Mouse (Mus musculus): ENCODE data around the gene Ache. TPM values are rescaled to one million over a fixed set of nuclear protein-coding genes. Genes with fewer than 3 reads are reported as not detected.
A peak's percentile ranks its signal among the peaks of the same experiment; 100 is the strongest.

Gene Ache
- total and polyA plus RNA-seq, 2 experiments from 2014 or later, result 157 to 210 TPM

DNA sequence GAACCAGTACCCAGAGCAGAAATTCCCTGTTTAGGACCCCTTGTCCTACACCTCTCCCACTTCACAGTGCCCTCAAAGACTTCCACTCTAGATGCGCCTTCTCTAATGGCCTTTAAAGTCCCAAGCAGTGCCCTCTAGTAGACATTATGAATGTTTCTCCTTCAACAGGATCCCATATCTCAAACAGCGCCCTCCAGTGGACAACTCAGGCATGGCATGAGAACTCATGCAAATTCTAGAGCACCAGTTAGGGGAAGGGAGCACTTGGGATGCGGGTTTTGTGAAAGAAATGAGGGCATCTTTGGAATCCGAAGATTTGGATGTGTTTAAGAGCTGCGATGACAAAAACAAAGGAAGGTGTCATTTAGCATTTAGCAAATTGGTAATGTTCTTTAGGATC is 2.3 kb upstream of the Ache start:
- Histone ChIP-seq H3K36me3 (ENCODE audit: insufficient read depth, low read length) (no peaks in the 10 kb centered on the region), H3K4me2 (ENCODE audit: low read depth, low read length) (no peak overlapping the region), H3K4me3 (ENCODE audit: low read length) (no peak overlapping the region), H3K4me1 (ENCODE audit: insufficient read depth, low read length) (0 out of 2 replicates have a peak, but pooled peaks cover 3% of the 10 kb centered on the region), H3K9ac (replicated peaks; ENCODE audit: low read length) (no peak overlapping the region), H3K27ac (no peak overlapping the region), H3K9me3 (ENCODE audit: low read length) (no peaks in the 10 kb centered on the region), H3K27me3 (ENCODE audit: insufficient read depth, low read length) (no peaks in the 10 kb centered on the region)
- 59% methylated on average over 5 of the region's 5 CpGs for WGBS
- peak; percentile 62 for DNase-seq (ENCODE audit: low spot score)
- no peak for ATAC-seq
- TF ChIP-seq CTCF (IDR thresholded peaks at IDR 0.05; ENCODE audit: low read depth), result peak; percentile 81

DNA sequence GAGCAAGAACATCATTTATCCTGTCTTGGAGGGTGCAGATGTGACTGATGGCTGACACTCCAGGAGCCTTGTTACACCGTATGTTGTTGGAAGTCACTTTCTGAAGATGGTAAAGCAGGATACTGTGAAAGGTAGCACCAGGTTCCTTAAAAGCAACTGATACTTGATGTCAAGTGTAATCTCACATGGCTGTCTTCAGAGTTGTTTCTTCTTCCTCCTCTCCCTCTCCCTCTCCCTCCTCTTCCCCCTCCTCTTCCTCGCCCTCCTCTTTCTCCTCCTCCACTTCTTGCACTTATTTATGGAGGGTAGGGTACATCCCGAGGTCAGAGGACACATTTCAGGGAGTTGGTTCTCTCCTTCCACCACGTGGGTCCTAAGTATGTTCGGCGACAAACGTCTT is 1.3 kb upstream of the Ache start:
- no peak for ATAC-seq
- H3K9ac ChIP-seq (replicated peaks; ENCODE audit: low read length), result no peak overlapping the region
- no peaks in the 10 kb centered on the region for H3K9me3 ChIP-seq (ENCODE audit: low read length)
- 52% methylated on average over 7 of the region's 7 CpGs for WGBS
- H3K4me2 ChIP-seq (ENCODE audit: low read depth, low read length), result peak overlapping the region; percentile 85
- TF ChIP-seq CTCF (IDR thresholded peaks at IDR 0.05; ENCODE audit: low read depth), result no peak
- H3K27ac ChIP-seq, result no peak overlapping the region
- DNase-seq (ENCODE audit: low spot score), result no peak
- H3K27me3 ChIP-seq (ENCODE audit: insufficient read depth, low read length), result no peaks in the 10 kb centered on the region
- no peak overlapping the region for H3K4me3 ChIP-seq (ENCODE audit: low read length)
- 0 out of 2 replicates have a peak, but pooled peaks cover 3% of the 10 kb centered on the region for H3K4me1 ChIP-seq (ENCODE audit: insufficient read depth, low read length)
- H3K36me3 ChIP-seq (ENCODE audit: insufficient read depth, low read length), result no peaks in the 10 kb centered on the region

DNA sequence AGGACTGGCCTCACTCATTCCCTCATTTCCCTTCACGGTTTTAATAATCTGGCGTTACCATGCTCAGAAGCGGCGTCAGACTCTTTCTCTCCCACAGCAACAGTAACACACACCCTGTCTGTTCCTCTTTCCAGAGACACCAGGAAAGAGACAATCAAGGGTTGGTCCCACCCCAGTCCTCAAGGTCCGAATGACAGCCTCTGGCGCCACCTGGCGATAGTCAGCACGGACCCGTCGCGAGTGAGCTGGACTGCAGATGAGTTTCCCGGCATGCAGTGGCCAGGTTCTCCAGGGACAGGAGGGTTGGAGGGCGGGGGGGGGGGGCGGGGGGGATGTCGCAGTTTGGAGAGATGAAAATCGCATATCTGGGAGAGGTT is 676 bp upstream of the Ache start:
- Histone ChIP-seq H3K9ac (replicated peaks; ENCODE audit: low read length) (peak overlapping the region; percentile 77; the same call in 1 of the 2 replicates), H3K4me2 (ENCODE audit: low read depth, low read length) (peak overlapping the region; percentile 85), H3K36me3 (ENCODE audit: insufficient read depth, low read length) (no peaks in the 10 kb centered on the region), H3K27ac (peak overlapping the region; percentile 85), H3K27me3 (ENCODE audit: insufficient read depth, low read length) (no peaks in the 10 kb centered on the region), H3K4me1 (ENCODE audit: insufficient read depth, low read length) (0 out of 2 replicates have a peak, but pooled peaks cover 3% of the 10 kb centered on the region), H3K9me3 (ENCODE audit: low read length) (no peaks in the 10 kb centered on the region), H3K4me3 (ENCODE audit: low read length) (peak overlapping the region; percentile 55)
- ATAC-seq (peak; percentile 79), DNase-seq (ENCODE audit: low spot score) (peak; percentile 96)
- 3% methylated on average over 16 of the region's 16 CpGs for WGBS
- peak; percentile 90 for TF ChIP-seq CTCF (IDR thresholded peaks at IDR 0.05; ENCODE audit: low read depth)

DNA sequence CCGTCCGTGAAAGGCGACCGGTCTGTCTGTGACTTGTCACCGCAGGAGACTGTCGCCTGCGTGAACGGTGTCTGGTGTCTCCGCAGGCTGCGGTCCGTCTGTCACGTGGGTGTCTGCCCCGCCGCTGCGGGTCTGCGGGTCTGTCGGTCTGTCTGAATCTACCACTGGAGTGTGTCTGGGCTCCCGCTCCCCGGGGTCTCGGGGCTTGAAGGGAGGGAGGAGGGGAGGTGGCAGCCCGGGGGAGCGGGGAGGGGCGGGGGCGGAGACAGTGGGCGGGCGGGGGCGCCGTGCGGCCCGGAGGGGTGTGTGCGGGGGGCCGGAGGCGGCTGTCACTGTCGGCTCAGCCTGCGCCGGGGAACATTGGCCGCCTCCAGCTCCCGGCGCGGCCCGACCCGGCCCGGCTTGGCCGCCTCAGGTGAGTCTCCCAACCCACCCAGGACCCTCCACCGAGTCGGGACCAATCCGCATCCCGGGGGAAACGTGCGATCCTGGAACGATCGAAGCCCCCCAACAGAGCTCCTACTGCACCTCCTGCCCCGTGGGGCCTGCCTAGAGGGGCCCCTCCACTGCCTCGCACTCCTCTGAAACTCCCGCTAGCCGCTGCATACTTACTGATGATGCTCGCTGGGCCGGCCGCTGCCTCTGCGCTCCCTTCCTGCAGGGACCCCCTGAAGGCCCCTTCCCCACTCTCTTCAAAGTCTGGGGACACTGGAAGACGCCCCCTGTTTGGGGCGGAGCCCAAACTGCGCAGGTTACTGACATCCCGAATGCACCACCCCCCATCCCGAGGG is 829 bp downstream of the Ache start:
- H3K27ac ChIP-seq, result peak overlapping the region; percentile 85
- ATAC-seq (peak; percentile 6; the same call in 1 of the 2 replicates), DNase-seq (ENCODE audit: low spot score) (peak; percentile 61)
- peak overlapping the region; percentile 77 for H3K9ac ChIP-seq (replicated peaks; ENCODE audit: low read length)
- under 1% methylated on average over 55 of the region's 65 CpGs for WGBS
- no peaks in the 10 kb centered on the region for H3K9me3 ChIP-seq (ENCODE audit: low read length)
- no peak for TF ChIP-seq CTCF (IDR thresholded peaks at IDR 0.05; ENCODE audit: low read depth)
- H3K36me3 ChIP-seq (ENCODE audit: insufficient read depth, low read length), result no peaks in the 10 kb centered on the region
- H3K27me3 ChIP-seq (ENCODE audit: insufficient read depth, low read length), result no peaks in the 10 kb centered on the region
- H3K4me3 ChIP-seq (ENCODE audit: low read length), result peak overlapping the region; percentile 55
- 0 out of 2 replicates have a peak, but pooled peaks cover 3% of the 10 kb centered on the region for H3K4me1 ChIP-seq (ENCODE audit: insufficient read depth, low read length)
- H3K4me2 ChIP-seq (ENCODE audit: low read depth, low read length), result peak overlapping the region; percentile 85

DNA sequence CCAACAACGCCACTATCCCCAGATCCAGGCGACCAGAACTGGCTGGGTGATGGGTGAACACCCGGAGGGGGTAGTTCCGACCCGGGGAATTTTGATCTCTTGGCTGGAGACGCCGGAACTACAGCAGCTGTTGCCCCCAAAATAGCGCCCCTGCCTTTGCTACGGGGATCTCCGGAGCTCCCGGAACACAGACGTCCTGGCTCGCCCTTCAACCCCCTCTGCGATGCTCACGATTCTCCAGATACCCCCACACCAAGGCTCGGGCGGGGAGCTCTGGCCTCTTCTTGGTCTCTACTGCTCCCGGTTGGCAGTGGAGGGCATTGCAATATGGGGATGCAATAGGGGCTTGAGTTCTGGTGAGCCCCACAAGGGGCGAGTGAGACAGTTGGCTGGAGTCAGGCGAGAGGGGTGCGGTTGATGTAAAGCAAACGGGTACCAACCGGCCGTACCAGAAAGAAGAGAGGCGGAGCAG is 1.7 kb downstream of the Ache start:
- H3K4me2 ChIP-seq (ENCODE audit: low read depth, low read length), result peak overlapping the region; percentile 85
- peak overlapping the region; percentile 49; the same call in 1 of the 2 replicates for H3K27ac ChIP-seq
- H3K9ac ChIP-seq (replicated peaks; ENCODE audit: low read length), result peak overlapping the region; percentile 77
- no peaks in the 10 kb centered on the region for H3K9me3 ChIP-seq (ENCODE audit: low read length)
- H3K27me3 ChIP-seq (ENCODE audit: insufficient read depth, low read length), result no peaks in the 10 kb centered on the region
- TF ChIP-seq CTCF (IDR thresholded peaks at IDR 0.05; ENCODE audit: low read depth), result peak; percentile 70
- peak; percentile 36; the same call in 1 of the 2 replicates for ATAC-seq
- H3K4me3 ChIP-seq (ENCODE audit: low read length), result peak overlapping the region; percentile 55
- WGBS, result 2% methylated on average over 25 of the region's 25 CpGs
- 0 out of 2 replicates have a peak, but pooled peaks cover 3% of the 10 kb centered on the region for H3K4me1 ChIP-seq (ENCODE audit: insufficient read depth, low read length)
- peak; percentile 84 for DNase-seq (ENCODE audit: low spot score)
- H3K36me3 ChIP-seq (ENCODE audit: insufficient read depth, low read length), result no peaks in the 10 kb centered on the region

DNA sequence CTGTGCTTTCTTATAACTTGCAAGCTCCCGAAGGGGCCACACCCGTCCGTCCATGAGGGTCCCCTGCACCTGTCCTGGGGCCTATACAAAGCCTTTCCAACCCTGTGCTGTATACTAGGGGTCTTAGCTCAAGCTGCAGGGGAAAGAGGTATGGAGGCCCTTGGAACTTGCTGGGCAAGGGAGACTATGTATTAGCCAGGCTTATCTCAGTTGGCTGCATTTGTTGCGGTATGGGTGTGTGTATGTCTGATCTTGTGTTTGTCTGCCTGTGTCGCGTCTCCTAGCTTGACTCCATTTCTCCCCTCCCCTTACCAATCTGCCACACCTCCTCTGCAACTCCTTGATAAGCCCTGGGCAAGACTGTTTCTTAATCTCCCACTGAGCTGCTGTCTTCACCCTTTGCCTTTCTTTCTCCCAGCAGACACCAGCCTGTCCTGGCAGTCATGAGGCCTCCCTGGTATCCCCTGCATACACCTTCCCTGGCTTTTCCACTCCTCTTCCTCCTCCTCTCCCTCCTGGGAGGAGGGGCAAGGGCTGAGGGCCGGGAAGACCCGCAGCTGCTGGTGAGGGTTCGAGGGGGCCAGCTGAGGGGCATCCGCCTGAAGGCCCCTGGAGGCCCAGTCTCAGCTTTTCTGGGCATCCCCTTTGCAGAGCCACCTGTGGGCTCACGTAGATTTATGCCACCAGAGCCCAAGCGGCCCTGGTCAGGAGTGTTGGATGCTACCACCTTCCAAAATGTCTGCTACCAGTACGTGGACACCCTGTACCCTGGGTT is 2.5 kb downstream of the Ache start:
- Histone ChIP-seq H3K27me3 (ENCODE audit: insufficient read depth, low read length) (no peaks in the 10 kb centered on the region), H3K4me1 (ENCODE audit: insufficient read depth, low read length) (peaks cover 6% of the 10 kb centered on the region; the same call in 1 of the 2 replicates), H3K27ac (peak overlapping the region; percentile 49; the same call in 1 of the 2 replicates), H3K4me3 (ENCODE audit: low read length) (peak overlapping the region; percentile 55), H3K36me3 (ENCODE audit: insufficient read depth, low read length) (no peaks in the 10 kb centered on the region), H3K4me2 (ENCODE audit: low read depth, low read length) (peak overlapping the region; percentile 85), H3K9me3 (ENCODE audit: low read length) (no peaks in the 10 kb centered on the region), H3K9ac (replicated peaks; ENCODE audit: low read length) (peak overlapping the region; percentile 13; the same call in 1 of the 2 replicates)
- DNase-seq (ENCODE audit: low spot score), result no peak
- WGBS, result 56% methylated on average over 13 of the region's 13 CpGs
- TF ChIP-seq CTCF (IDR thresholded peaks at IDR 0.05; ENCODE audit: low read depth), result no peak
- no peak for ATAC-seq
